Mouse (Mus musculus): ENCODE results near the gene Mcm2. TPM values are rescaled to one million over a fixed set of nuclear protein-coding genes. Genes with fewer than 3 reads are reported as not detected.

Mcm2 gene
- polyA plus RNA-seq, 1 experiment from 2014 or later: 146 TPM

DNA sequence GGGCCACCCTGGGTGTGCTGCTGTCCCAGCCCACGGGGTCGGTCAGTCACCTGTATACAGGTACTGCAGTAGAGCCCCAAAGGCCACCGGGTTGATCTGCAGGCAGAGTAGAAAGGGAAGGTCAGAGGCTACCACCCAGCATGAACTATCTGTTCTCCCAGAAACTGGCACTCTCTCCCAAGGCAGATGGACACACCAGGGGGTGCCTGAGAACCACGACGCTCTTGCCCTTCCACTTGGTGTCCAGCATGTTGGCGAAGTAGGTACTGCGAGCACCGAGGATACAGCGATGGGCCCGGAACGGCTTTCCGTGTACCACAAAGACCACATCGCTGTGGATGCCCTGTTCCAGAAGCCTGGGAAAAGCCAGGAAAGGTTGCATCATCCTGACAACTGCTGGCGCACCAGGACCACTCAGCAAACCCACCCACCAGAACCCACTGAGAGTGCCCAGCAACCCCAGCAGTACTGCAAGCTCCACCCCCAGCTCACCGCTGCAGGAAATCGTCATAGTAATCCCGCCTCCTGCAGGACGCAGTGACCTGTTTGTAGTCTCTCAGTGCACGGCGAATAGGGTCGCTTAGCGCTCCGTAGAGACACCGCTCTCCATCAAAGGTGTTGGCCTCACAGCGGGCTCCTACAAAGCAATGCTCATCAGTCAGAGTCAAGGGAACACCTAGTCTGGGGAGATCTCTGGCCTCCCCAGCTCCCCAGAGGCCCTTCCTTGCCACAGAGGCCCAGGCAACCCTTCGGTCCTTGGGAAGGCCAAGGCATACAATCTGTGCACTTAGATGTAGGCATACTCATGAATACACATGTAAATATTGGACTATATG, 59.2 kb downstream of the Mcm2 start:
- Histone ChIP-seq H3K4me1 (replicated peaks; ENCODE audit: control insufficient read depth, insufficient read depth, low read length) (peaks cover 9% of the 10 kb centered on the region), H3K36me3 (ENCODE audit: control insufficient read depth, insufficient read depth, low read length) (no peaks in the 10 kb centered on the region), H3K4me2 (replicated peaks; ENCODE audit: low read depth, low read length) (no peak overlapping the region), H3K27ac (ENCODE audit: low read depth, low read length) (no peak overlapping the region), H3K27me3 (ENCODE audit: control insufficient read depth, insufficient read depth, low read length) (no peaks in the 10 kb centered on the region), H3K9me3 (ENCODE audit: control insufficient read depth, low read length) (no peaks in the 10 kb centered on the region), H3K4me3 (ENCODE audit: low read depth, low read length) (no peak overlapping the region), H3K9ac (ENCODE audit: low read depth, low read length) (no peak overlapping the region)
- DNase-seq (ENCODE audit: low spot score) (no peak), ATAC-seq (ENCODE audit: low FRiP score) (no peak)
- 85% methylated on average over 26 of the region's 26 CpGs for whole genome bisulfite sequencing

- ATAC-seq (ENCODE audit: low FRiP score): no peak
- peaks cover 9% of the 10 kb centered on the region for H3K4me1 ChIP-seq (replicated peaks; ENCODE audit: control insufficient read depth, insufficient read depth, low read length)
- 97% methylated on average over 10 of the region's 10 CpGs for WGBS
These were observed 60.0 kb downstream of the Mcm2 start for GRCm38 (mm10) chr6:88838613-88839012.

GRCm38 (mm10) chr6:88837999-88838398, 60.6 kb downstream of the Mcm2 start:
- no peak for ATAC-seq (ENCODE audit: low FRiP score)
- H3K9me3 ChIP-seq (ENCODE audit: control insufficient read depth, low read length): no peaks in the 10 kb centered on the region
- WGBS: 93% methylated on average over 12 of the region's 12 CpGs
- H3K9ac ChIP-seq (ENCODE audit: low read depth, low read length): no peak overlapping the region
- no peak overlapping the region for H3K4me2 ChIP-seq (replicated peaks; ENCODE audit: low read depth, low read length)
- H3K4me3 ChIP-seq (ENCODE audit: low read depth, low read length): no peak overlapping the region
- no peak for DNase-seq (ENCODE audit: low spot score)
- no peaks in the 10 kb centered on the region for H3K27me3 ChIP-seq (ENCODE audit: control insufficient read depth, insufficient read depth, low read length)
- H3K36me3 ChIP-seq (ENCODE audit: control insufficient read depth, insufficient read depth, low read length): no peaks in the 10 kb centered on the region
- peaks cover 8% of the 10 kb centered on the region; the same call in 1 of the 2 replicates for H3K4me1 ChIP-seq (replicated peaks; ENCODE audit: control insufficient read depth, insufficient read depth, low read length)
- H3K27ac ChIP-seq (ENCODE audit: low read depth, low read length): no peak overlapping the region

More at GRCm38 (mm10) chr6:88838613-88839012, 60.0 kb downstream of the Mcm2 start:
- Histone ChIP-seq H3K4me3 (ENCODE audit: low read depth, low read length) (no peak overlapping the region), H3K27ac (ENCODE audit: low read depth, low read length) (no peak overlapping the region), H3K9ac (ENCODE audit: low read depth, low read length) (no peak overlapping the region), H3K36me3 (ENCODE audit: control insufficient read depth, insufficient read depth, low read length) (no peaks in the 10 kb centered on the region), H3K9me3 (ENCODE audit: control insufficient read depth, low read length) (no peaks in the 10 kb centered on the region), H3K27me3 (ENCODE audit: control insufficient read depth, insufficient read depth, low read length) (no peaks in the 10 kb centered on the region), H3K4me2 (replicated peaks; ENCODE audit: low read depth, low read length) (no peak overlapping the region)
- no peak for DNase-seq (ENCODE audit: low spot score)

DNA sequence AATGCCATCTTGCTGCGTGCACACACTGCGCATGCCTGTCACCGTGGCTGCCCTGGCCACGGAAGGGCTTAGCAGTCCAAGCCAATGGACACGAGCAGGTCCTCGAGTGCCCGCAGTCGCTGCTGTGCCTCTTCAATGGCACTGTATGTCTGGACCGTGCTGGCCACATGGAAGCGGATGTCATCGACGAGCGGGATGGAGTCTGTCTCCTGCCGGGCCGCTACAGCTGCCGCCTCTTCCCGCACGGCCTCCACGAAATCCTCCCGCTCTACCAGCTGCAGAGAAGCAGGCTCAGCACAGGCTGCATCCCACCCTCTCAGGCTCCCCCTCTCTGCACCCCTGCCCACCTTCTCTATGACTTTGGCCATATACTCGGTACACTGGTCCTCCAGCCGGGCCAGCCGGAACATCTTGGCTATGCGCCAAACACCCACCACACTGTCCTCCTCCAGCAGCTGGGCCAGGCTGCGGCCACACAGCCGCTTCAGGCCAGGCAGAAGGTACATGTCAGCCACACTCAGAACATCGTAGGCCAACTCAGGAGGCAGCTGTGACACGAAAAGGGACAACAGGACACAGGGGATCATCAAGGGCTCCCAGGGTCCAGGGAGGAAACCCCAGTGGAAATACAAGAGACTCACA, 62.3 kb downstream of the Mcm2 start:
- Histone ChIP-seq H3K4me3 (ENCODE audit: low read depth, low read length) (no peak overlapping the region), H3K27ac (ENCODE audit: low read depth, low read length) (no peak overlapping the region), H3K4me2 (replicated peaks; ENCODE audit: low read depth, low read length) (no peak overlapping the region), H3K9ac (ENCODE audit: low read depth, low read length) (no peak overlapping the region), H3K9me3 (ENCODE audit: control insufficient read depth, low read length) (no peaks in the 10 kb centered on the region), H3K27me3 (ENCODE audit: control insufficient read depth, insufficient read depth, low read length) (no peaks in the 10 kb centered on the region), H3K4me1 (replicated peaks; ENCODE audit: control insufficient read depth, insufficient read depth, low read length) (peaks cover 5% of the 10 kb centered on the region; the same call in 1 of the 2 replicates), H3K36me3 (ENCODE audit: control insufficient read depth, insufficient read depth, low read length) (no peaks in the 10 kb centered on the region)
- no peak for DNase-seq (ENCODE audit: low spot score)
- 90% methylated on average over 28 of the region's 28 CpGs for WGBS
- no peak for ATAC-seq (ENCODE audit: low FRiP score)

- Histone ChIP-seq H3K36me3 (ENCODE audit: control insufficient read depth, insufficient read depth, low read length) (no peaks in the 10 kb centered on the region), H3K4me1 (replicated peaks; ENCODE audit: control insufficient read depth, insufficient read depth, low read length) (no peaks in the 10 kb centered on the region), H3K9me3 (ENCODE audit: control insufficient read depth, low read length) (no peaks in the 10 kb centered on the region), H3K27me3 (ENCODE audit: control insufficient read depth, insufficient read depth, low read length) (no peaks in the 10 kb centered on the region), H3K4me2 (replicated peaks; ENCODE audit: low read depth, low read length) (no peak overlapping the region), H3K9ac (ENCODE audit: low read depth, low read length) (no peak overlapping the region), H3K4me3 (ENCODE audit: low read depth, low read length) (no peak overlapping the region), H3K27ac (ENCODE audit: low read depth, low read length) (no peak overlapping the region)
- WGBS: 69% methylated on average over 5 of the region's 5 CpGs
- ATAC-seq (ENCODE audit: low FRiP score) (no peak), DNase-seq (ENCODE audit: low spot score) (no peak)
These were observed 63.5 kb downstream of the Mcm2 start for GRCm38 (mm10) chr6:88835047-88835446.

Other genes with a start within 250 kb of the Mcm2 start
- 4.6 and 6.0 TPM in 2 replicates for gene Mgll, start 174.4 kb downstream of the Mcm2 start, polyA plus RNA-seq (2014; fragmentation: Nextera tagmentation; extraction: Ambion mirVana)
- gene Abtb1, start 56.8 kb downstream of the Mcm2 start, polyA plus RNA-seq (2014; fragmentation: Nextera tagmentation; extraction: Ambion mirVana): 16.1 and 18.4 TPM in 2 replicates
- 151 and 156 TPM in 2 replicates for gene Podxl2, start 23.7 kb downstream of the Mcm2 start, polyA plus RNA-seq (2014; fragmentation: Nextera tagmentation; extraction: Ambion mirVana)
- 40.1 and 45.4 TPM in 2 replicates for gene Tpra1, start 3.5 kb upstream of the Mcm2 start, polyA plus RNA-seq (2014; fragmentation: Nextera tagmentation; extraction: Ambion mirVana)